Mouse (Mus musculus): ENCODE results near the gene Casc3. TPM values are rescaled to one million over a fixed set of nuclear protein-coding genes. Genes with fewer than 3 reads are reported as not detected.

Gene Casc3
- polyA plus RNA-seq, 1 experiment from 2014 or later = 22.7 TPM

DNA sequence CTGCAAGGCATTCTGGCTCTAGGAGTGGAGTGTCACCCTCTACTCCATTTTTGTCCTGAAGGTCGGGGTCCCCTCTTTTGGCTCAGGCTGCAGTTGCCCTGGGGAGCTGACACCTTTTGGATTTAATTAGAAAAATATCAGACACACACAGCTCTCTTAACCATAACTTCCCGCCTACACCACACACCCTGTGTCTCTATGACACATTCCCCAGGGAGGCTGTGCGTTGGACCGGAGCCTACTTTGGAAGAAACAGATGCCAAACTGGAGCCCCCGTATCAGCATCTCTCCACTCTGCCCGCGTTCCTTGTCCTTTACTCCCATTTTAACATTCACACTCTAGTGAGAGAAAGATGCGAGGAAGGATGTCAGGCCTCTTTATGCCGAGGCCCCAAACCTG lies 33.8 kb downstream of the Casc3 start:
- no peaks in the 10 kb centered on the region for H3K9me3 ChIP-seq (ENCODE audit: low read length)
- no peak overlapping the region for H3K4me3 ChIP-seq (ENCODE audit: low read depth, low read length)
- H3K27me3 ChIP-seq (replicated peaks; ENCODE audit: insufficient read depth, low read length) = peaks cover 5% of the 10 kb centered on the region
- no peak overlapping the region for H3K9ac ChIP-seq (replicated peaks; ENCODE audit: low read depth)
- WGBS = 63% methylated on average over 9 of the region's 9 CpGs
- no peak overlapping the region for H3K4me2 ChIP-seq (replicated peaks; ENCODE audit: low read depth, low read length)
- ATAC-seq (no peak), DNase-seq (ENCODE audit: low spot score) (no peak)
- H3K36me3 ChIP-seq (ENCODE audit: insufficient read depth, low read length) = no peaks in the 10 kb centered on the region
- H3K4me1 ChIP-seq (ENCODE audit: insufficient read depth, low read depth, low read length) = 0 out of 2 replicates have a peak, but pooled peaks cover 4% of the 10 kb centered on the region
- TF ChIP-seq EP300 (IDR thresholded peaks at IDR 0.05) (no peak), CTCF (IDR thresholded peaks at IDR 0.05) (no peak)
- H3K27ac ChIP-seq (ENCODE audit: low read length) = no peak overlapping the region

- H3K4me2 ChIP-seq (replicated peaks; ENCODE audit: low read depth, low read length) = no peak overlapping the region
- no peak for ATAC-seq
These were observed 34.7 kb downstream of the Casc3 start for GRCm38 (mm10) chr11:98839402-98839801.

DNA sequence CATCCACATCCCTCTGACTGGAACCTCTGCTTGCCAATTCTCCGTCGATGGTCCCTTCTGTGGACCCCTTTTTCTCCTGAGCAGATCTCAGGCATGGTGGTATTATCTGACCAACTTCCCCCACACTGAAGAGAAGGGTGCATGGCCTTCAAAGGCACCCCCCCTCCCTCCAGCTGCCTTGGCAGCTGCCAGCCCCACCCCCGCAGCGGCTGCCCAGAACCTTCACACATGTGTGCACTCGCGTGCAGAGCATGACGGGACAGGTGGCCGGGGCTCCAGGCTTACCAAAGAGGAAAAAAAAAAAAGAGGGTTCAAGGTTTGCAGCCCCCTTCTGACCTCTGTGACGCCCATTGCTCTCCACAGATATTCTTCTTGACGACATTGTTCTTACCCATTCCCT lies 35.2 kb downstream of the Casc3 start:
- no peak overlapping the region for H3K27ac ChIP-seq (ENCODE audit: low read length)
- no peak overlapping the region for H3K9ac ChIP-seq (replicated peaks; ENCODE audit: low read depth)
- H3K36me3 ChIP-seq (ENCODE audit: insufficient read depth, low read length) = no peaks in the 10 kb centered on the region
- 0 out of 2 replicates have a peak, but pooled peaks cover 4% of the 10 kb centered on the region for H3K4me1 ChIP-seq (ENCODE audit: insufficient read depth, low read depth, low read length)
- no peak overlapping the region for H3K4me2 ChIP-seq (replicated peaks; ENCODE audit: low read depth, low read length)
- no peak for DNase-seq (ENCODE audit: low spot score)
- WGBS = 57% methylated on average over 10 of the region's 10 CpGs
- no peaks in the 10 kb centered on the region for H3K9me3 ChIP-seq (ENCODE audit: low read length)
- no peak for ATAC-seq
- TF ChIP-seq CTCF (IDR thresholded peaks at IDR 0.05) (no peak), EP300 (IDR thresholded peaks at IDR 0.05) (no peak)
- no peak overlapping the region for H3K4me3 ChIP-seq (ENCODE audit: low read depth, low read length)
- H3K27me3 ChIP-seq (replicated peaks; ENCODE audit: insufficient read depth, low read length) = peaks cover 5% of the 10 kb centered on the region

More at GRCm38 (mm10) chr11:98839402-98839801, 34.7 kb downstream of the Casc3 start:
- H3K9me3 ChIP-seq (ENCODE audit: low read length) = no peaks in the 10 kb centered on the region
- no peak overlapping the region for H3K9ac ChIP-seq (replicated peaks; ENCODE audit: low read depth)
- WGBS = 52% methylated on average over 6 of the region's 6 CpGs
- H3K27ac ChIP-seq (ENCODE audit: low read length) = no peak overlapping the region
- H3K4me3 ChIP-seq (ENCODE audit: low read depth, low read length) = no peak overlapping the region
- TF ChIP-seq EP300 (IDR thresholded peaks at IDR 0.05) (no peak), CTCF (IDR thresholded peaks at IDR 0.05) (no peak)
- no peaks in the 10 kb centered on the region for H3K36me3 ChIP-seq (ENCODE audit: insufficient read depth, low read length)
- H3K27me3 ChIP-seq (replicated peaks; ENCODE audit: insufficient read depth, low read length) = peaks cover 5% of the 10 kb centered on the region
- H3K4me1 ChIP-seq (ENCODE audit: insufficient read depth, low read depth, low read length) = 0 out of 2 replicates have a peak, but pooled peaks cover 4% of the 10 kb centered on the region
- no peak for DNase-seq (ENCODE audit: low spot score)

DNA sequence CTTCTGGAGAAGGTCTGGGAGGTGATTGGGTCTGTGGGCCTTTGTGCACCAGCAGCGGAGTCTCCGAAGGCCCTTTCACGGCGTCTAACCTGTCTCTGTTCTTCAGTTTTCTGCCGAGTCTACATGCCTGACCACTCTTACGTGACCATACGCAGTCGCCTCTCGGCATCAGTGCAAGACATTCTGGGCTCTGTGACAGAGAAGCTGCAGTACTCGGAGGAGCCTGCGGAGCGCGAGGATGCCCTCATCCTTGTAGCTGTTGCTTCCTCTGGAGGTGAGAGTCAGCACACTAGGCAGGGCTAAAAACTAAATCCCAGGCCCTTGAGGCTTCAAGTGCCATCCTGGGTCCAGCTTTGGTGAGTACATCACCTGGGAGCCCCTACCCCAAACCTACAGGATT lies 41.3 kb downstream of the Casc3 start:
- no peak for DNase-seq (ENCODE audit: low spot score)
- no peaks in the 10 kb centered on the region; the same call in 1 of the 2 replicates for H3K4me1 ChIP-seq (ENCODE audit: insufficient read depth, low read depth, low read length)
- 54% methylated on average over 13 of the region's 13 CpGs for WGBS
- no peak for ATAC-seq
- H3K4me2 ChIP-seq (replicated peaks; ENCODE audit: low read depth, low read length) = no peak overlapping the region
- H3K27ac ChIP-seq (ENCODE audit: low read length) = no peak overlapping the region
- H3K4me3 ChIP-seq (ENCODE audit: low read depth, low read length) = no peak overlapping the region
- no peaks in the 10 kb centered on the region for H3K9me3 ChIP-seq (ENCODE audit: low read length)
- H3K9ac ChIP-seq (replicated peaks; ENCODE audit: low read depth) = no peak overlapping the region
- H3K27me3 ChIP-seq (replicated peaks; ENCODE audit: insufficient read depth, low read length) = no peaks in the 10 kb centered on the region
- TF ChIP-seq CTCF (IDR thresholded peaks at IDR 0.05) (peak; percentile 26), EP300 (IDR thresholded peaks at IDR 0.05) (no peak)
- no peaks in the 10 kb centered on the region for H3K36me3 ChIP-seq (ENCODE audit: insufficient read depth, low read length)

GRCm38 (mm10) chr11:98846865-98847604 lies 42.3 kb downstream of the Casc3 start:
- ATAC-seq = 0 out of 2 replicates have a peak, but pooled peaks have one; percentile 34
- WGBS = 52% methylated on average over 19 of the region's 19 CpGs
- TF ChIP-seq EP300 (IDR thresholded peaks at IDR 0.05) (no peak), CTCF (IDR thresholded peaks at IDR 0.05) (no peak)
- Histone ChIP-seq H3K4me1 (ENCODE audit: insufficient read depth, low read depth, low read length) (no peaks in the 10 kb centered on the region; the same call in 1 of the 2 replicates), H3K9me3 (ENCODE audit: low read length) (no peaks in the 10 kb centered on the region), H3K9ac (replicated peaks; ENCODE audit: low read depth) (no peak overlapping the region), H3K27me3 (replicated peaks; ENCODE audit: insufficient read depth, low read length) (no peaks in the 10 kb centered on the region), H3K27ac (ENCODE audit: low read length) (no peak overlapping the region), H3K4me2 (replicated peaks; ENCODE audit: low read depth, low read length) (no peak overlapping the region), H3K4me3 (ENCODE audit: low read depth, low read length) (no peak overlapping the region), H3K36me3 (ENCODE audit: insufficient read depth, low read length) (no peaks in the 10 kb centered on the region)
- DNase-seq (ENCODE audit: low spot score) = no peak

DNA sequence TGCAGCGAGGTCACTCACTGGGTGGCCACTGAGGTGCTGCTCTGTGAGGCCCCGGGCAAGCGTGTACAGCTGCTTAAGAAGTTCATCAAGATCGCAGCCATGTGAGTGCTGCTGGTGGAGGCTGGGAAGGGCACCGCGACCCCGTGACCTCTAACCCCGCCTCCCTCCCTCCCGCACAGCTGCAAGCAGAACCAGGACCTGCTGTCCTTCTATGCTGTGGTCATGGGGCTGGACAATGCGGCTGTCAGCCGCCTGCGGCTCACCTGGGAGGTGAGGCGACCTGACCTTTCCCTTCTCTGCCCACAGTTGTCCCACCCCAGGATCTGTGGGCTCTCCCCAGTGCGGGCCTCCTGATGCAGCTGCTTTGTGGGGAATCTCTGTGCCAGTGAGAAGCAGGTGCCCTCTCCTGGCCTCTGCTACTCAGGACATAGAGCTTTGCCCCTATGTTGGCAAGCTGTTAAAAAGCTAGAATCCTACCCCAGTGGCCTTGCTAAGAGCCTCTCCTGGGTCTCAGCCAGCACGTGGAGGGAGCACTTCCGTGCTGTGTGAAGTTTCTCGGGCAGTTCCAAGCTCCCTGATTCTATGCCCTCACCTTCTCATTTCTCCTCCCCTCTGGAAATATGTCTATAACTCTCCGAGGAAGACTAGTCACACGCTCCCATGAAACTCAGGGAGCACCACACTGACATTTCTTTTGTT lies 44.6 kb downstream of the Casc3 start:
- Histone ChIP-seq H3K4me2 (replicated peaks; ENCODE audit: low read depth, low read length) (no peak overlapping the region), H3K4me3 (ENCODE audit: low read depth, low read length) (no peak overlapping the region), H3K27me3 (replicated peaks; ENCODE audit: insufficient read depth, low read length) (no peaks in the 10 kb centered on the region), H3K36me3 (ENCODE audit: insufficient read depth, low read length) (no peaks in the 10 kb centered on the region), H3K27ac (ENCODE audit: low read length) (no peak overlapping the region), H3K4me1 (ENCODE audit: insufficient read depth, low read depth, low read length) (no peaks in the 10 kb centered on the region; the same call in 1 of the 2 replicates), H3K9ac (replicated peaks; ENCODE audit: low read depth) (no peak overlapping the region), H3K9me3 (ENCODE audit: low read length) (no peaks in the 10 kb centered on the region)
- TF ChIP-seq EP300 (IDR thresholded peaks at IDR 0.05) = no peak
- TF ChIP-seq CTCF (IDR thresholded peaks at IDR 0.05) = no peak
- ATAC-seq (no peak), DNase-seq (ENCODE audit: low spot score) (no peak)
- whole genome bisulfite sequencing = 12% methylated on average over 19 of the region's 19 CpGs

All from lung, postnatal 0 days (tissue).